Mouse (Mus musculus) intestine, embryonic 16.5 days (tissue): ENCODE results near the gene Reep1. TPM values are rescaled to one million over a fixed set of nuclear protein-coding genes. Genes with fewer than 3 reads are reported as not detected.

ENCODE experiments used
- ATAC-seq: fragments of 200-750 bp; cut with Nextera tagmentation; 2 replicates; pipeline ENCODE4 v1.8.0; 2017; ENCODE audit warnings: moderate TSS enrichment, moderate library complexity
- H3K27ac ChIP-seq: fragments of 300-500 bp; sonication (generic); 2 replicates; pipeline ENCODE4 v1.5.1; 2014; ENCODE audit warnings: mild to moderate bottlenecking, low read length
- H3K27me3 ChIP-seq: fragments of 300-500 bp; sonication (generic); replicated peaks from 2 replicates; pipeline ENCODE4 v1.6.1; 2014; ENCODE audit warnings: low read length, control low read depth, mixed read lengths; ENCODE audit not compliant: control insufficient read depth, insufficient read depth
- H3K36me3 ChIP-seq: fragments of 300-500 bp; sonication (generic); 2 replicates; pipeline ENCODE4 v1.6.1; 2014; ENCODE audit warnings: low read length, control low read depth; ENCODE audit not compliant: control insufficient read depth, insufficient read depth
- H3K4me1 ChIP-seq: fragments of 300-500 bp; sonication (generic); 2 replicates; pipeline ENCODE4 v1.6.1; 2014; ENCODE audit warnings: low read length, control low read depth, mixed read lengths; ENCODE audit not compliant: control insufficient read depth, insufficient read depth
- H3K4me2 ChIP-seq: fragments of 300-500 bp; sonication (generic); 2 replicates; pipeline ENCODE4 v1.6.1; 2014; ENCODE audit warnings: low read depth, low read length, control low read depth
- H3K4me3 ChIP-seq: fragments of 300-500 bp; sonication (generic); 2 replicates; pipeline ENCODE4 v1.5.1; 2014; ENCODE audit warnings: mild to moderate bottlenecking, low read length
- H3K9ac ChIP-seq: fragments of 300-500 bp; sonication (generic); 2 replicates; pipeline ENCODE4 v1.6.1; 2014; ENCODE audit warnings: low read depth, low read length
- H3K9me3 ChIP-seq: fragments of 300-500 bp; sonication (generic); 2 replicates; pipeline ENCODE4 v1.6.1; 2016; ENCODE audit warnings: low read length, control low read depth; ENCODE audit not compliant: control insufficient read depth
- WGBS: fragments of 180-500 bp; shearing (Covaris S2); extraction: QIAGEN DNeasy Blood & Tissue Kit; methylation state at CpG from one replicate; pipeline ENCODE4 v1.1.7; 2014; 5-methylcytosine and 5-hydroxymethylcytosine counted together
- polyA plus RNA-seq: library from polyadenylated mRNA; unstranded; fragments of >200 nt; fragmentation: Nextera tagmentation; extraction: Ambion mirVana; gene quantifications from 2 replicates; pipeline ENCODE4 v1.2.1, GENCODE M21; 2015

The Reep1 gene
- polyA plus RNA-seq, 1 experiment from 2014 or later: 13.5 TPM

- no peak overlapping the region for H3K4me3 ChIP-seq
- H3K9me3 ChIP-seq: no peaks in the 10 kb centered on the region
- H3K9ac ChIP-seq: no peak overlapping the region
- no peaks in the 10 kb centered on the region; the same call in 1 of the 2 replicates for H3K4me1 ChIP-seq
- 80% methylated on average over 9 of the region's 9 CpGs for WGBS
- no peaks in the 10 kb centered on the region for H3K27me3 ChIP-seq
- no peak overlapping the region for H3K27ac ChIP-seq
- H3K4me2 ChIP-seq: no peak overlapping the region
- no peak for ATAC-seq
- no peaks in the 10 kb centered on the region for H3K36me3 ChIP-seq
Measured at GRCm38 (mm10) chr6:71745482-71746234, 38.3 kb downstream of the Reep1 start.

DNA sequence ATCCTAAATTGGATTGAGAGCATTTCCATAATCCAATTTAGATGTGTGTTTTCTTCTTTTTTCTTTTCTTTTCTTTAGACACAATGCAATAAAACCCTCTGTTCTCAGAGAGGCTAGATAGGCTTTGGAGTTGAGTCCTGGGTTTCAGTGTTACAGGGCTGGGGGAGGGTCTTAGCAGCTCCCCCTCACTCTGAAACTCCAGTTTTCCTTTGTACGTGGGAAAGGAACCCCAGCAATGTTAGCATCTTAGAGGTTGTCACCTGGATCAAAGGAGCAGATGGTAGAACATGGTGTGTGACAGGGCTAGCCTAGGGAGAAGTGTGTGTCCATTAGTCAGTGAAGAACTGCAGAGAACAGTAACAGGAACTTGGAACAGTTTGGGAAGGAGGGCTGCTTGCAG is 38.9 kb downstream of the Reep1 start:
- ATAC-seq: no peak
- no peaks in the 10 kb centered on the region for H3K4me1 ChIP-seq
- H3K27ac ChIP-seq: no peak overlapping the region
- H3K9ac ChIP-seq: no peak overlapping the region
- no peak overlapping the region for H3K4me2 ChIP-seq
- no peaks in the 10 kb centered on the region for H3K36me3 ChIP-seq
- no peaks in the 10 kb centered on the region for H3K27me3 ChIP-seq
- no peaks in the 10 kb centered on the region for H3K9me3 ChIP-seq
- 39% methylated on average over 1 of the region's 1 CpGs for WGBS
- no peak overlapping the region for H3K4me3 ChIP-seq

GRCm38 (mm10) chr6:71746846-71747245 is 39.5 kb downstream of the Reep1 start:
- no peak for ATAC-seq
- Histone ChIP-seq H3K9ac (no peak overlapping the region), H3K36me3 (no peaks in the 10 kb centered on the region), H3K27ac (no peak overlapping the region), H3K4me1 (no peaks in the 10 kb centered on the region), H3K4me2 (no peak overlapping the region), H3K9me3 (no peaks in the 10 kb centered on the region), H3K4me3 (no peak overlapping the region), H3K27me3 (no peaks in the 10 kb centered on the region)
- WGBS: 79% methylated on average over 8 of the region's 8 CpGs

- H3K36me3 ChIP-seq: no peaks in the 10 kb centered on the region
- no peak overlapping the region for H3K9ac ChIP-seq
- WGBS: 66% methylated on average over 2 of the region's 2 CpGs
- H3K9me3 ChIP-seq: no peaks in the 10 kb centered on the region
- H3K27ac ChIP-seq: no peak overlapping the region
- H3K27me3 ChIP-seq: no peaks in the 10 kb centered on the region
- H3K4me3 ChIP-seq: no peak overlapping the region
- H3K4me1 ChIP-seq: no peaks in the 10 kb centered on the region
- H3K4me2 ChIP-seq: no peak overlapping the region
- no peak for ATAC-seq
Measured at GRCm38 (mm10) chr6:71751602-71752001, 44.2 kb downstream of the Reep1 start.

GRCm38 (mm10) chr6:71752791-71753464 is 45.6 kb downstream of the Reep1 start:
- ATAC-seq: no peak
- H3K27ac ChIP-seq: no peak overlapping the region
- H3K4me2 ChIP-seq: no peak overlapping the region
- WGBS: 59% methylated on average over 7 of the region's 7 CpGs
- no peaks in the 10 kb centered on the region for H3K27me3 ChIP-seq
- H3K9me3 ChIP-seq: no peaks in the 10 kb centered on the region
- H3K4me1 ChIP-seq: peaks cover 7% of the 10 kb centered on the region
- no peak overlapping the region for H3K9ac ChIP-seq
- H3K4me3 ChIP-seq: no peak overlapping the region
- no peaks in the 10 kb centered on the region for H3K36me3 ChIP-seq

- peak overlapping the region; percentile 27; the same call in 1 of the 2 replicates for H3K9ac ChIP-seq
- H3K27me3 ChIP-seq: no peaks in the 10 kb centered on the region
- H3K9me3 ChIP-seq: no peaks in the 10 kb centered on the region
- ATAC-seq: peak; percentile 90
- 46% methylated on average over 10 of the region's 10 CpGs for WGBS
- H3K4me2 ChIP-seq: no peak overlapping the region
- H3K27ac ChIP-seq: no peak overlapping the region; the same call in 1 of the 2 replicates
- no peaks in the 10 kb centered on the region for H3K36me3 ChIP-seq
- no peak overlapping the region for H3K4me3 ChIP-seq
- H3K4me1 ChIP-seq: peaks cover 7% of the 10 kb centered on the region
Measured at GRCm38 (mm10) chr6:71757039-71757894, 49.9 kb downstream of the Reep1 start.

DNA sequence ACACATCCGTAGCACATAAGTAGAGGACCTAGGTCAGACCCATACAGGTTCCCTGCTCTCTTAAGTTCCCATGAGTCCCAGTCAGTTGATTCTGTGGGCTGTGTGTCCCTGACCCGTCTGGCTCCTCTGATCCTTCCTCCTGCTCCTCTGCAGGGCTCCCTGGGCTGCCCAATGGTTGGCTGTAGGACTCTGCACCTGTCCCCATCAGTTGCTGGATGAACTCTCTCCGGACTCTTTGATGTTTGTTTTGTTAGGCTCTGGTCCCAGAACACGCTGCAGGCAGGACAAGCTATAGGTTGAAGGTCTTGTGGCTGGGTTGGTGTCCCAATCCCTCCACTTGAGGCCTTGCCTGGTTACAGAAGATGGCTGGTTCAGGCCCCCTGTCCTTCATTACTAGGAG is 51.4 kb downstream of the Reep1 start:
- 81% methylated on average over 4 of the region's 4 CpGs for WGBS
- no peaks in the 10 kb centered on the region for H3K27me3 ChIP-seq

GRCm38 (mm10) chr6:71760073-71760472 is 52.7 kb downstream of the Reep1 start:
- no peak overlapping the region for H3K4me2 ChIP-seq
- H3K4me3 ChIP-seq: no peak overlapping the region
- peaks cover 7% of the 10 kb centered on the region for H3K4me1 ChIP-seq
- H3K9me3 ChIP-seq: no peaks in the 10 kb centered on the region
- ATAC-seq: no peak
- no peak overlapping the region for H3K9ac ChIP-seq
- H3K27ac ChIP-seq: no peak overlapping the region
- no peaks in the 10 kb centered on the region for H3K36me3 ChIP-seq
- H3K27me3 ChIP-seq: no peaks in the 10 kb centered on the region
- WGBS: 86% methylated on average over 6 of the region's 6 CpGs

More for the DNA sequence above, 51.4 kb downstream of the Reep1 start:
- H3K4me2 ChIP-seq: no peak overlapping the region
- ATAC-seq: no peak
- H3K36me3 ChIP-seq: no peaks in the 10 kb centered on the region
- H3K9ac ChIP-seq: no peak overlapping the region
- H3K4me1 ChIP-seq: peaks cover 7% of the 10 kb centered on the region
- no peak overlapping the region for H3K4me3 ChIP-seq
- H3K27ac ChIP-seq: no peak overlapping the region
- H3K9me3 ChIP-seq: no peaks in the 10 kb centered on the region

GRCm38 (mm10) chr6:71767761-71768160 is 60.4 kb downstream of the Reep1 start:
- Histone ChIP-seq H3K36me3 (no peaks in the 10 kb centered on the region), H3K4me2 (no peak overlapping the region), H3K9me3 (0 out of 2 replicates have a peak, but pooled peaks cover 3% of the 10 kb centered on the region), H3K4me3 (no peak overlapping the region), H3K27me3 (no peaks in the 10 kb centered on the region), H3K4me1 (no peaks in the 10 kb centered on the region), H3K9ac (no peak overlapping the region), H3K27ac (no peak overlapping the region)
- WGBS: 45% methylated on average over 4 of the region's 4 CpGs
- no peak for ATAC-seq
